Mouse (Mus musculus): ENCODE data around the gene Gbf1.
A peak's percentile ranks its signal among the peaks of the same experiment; 100 is the strongest.

Gene Gbf1

GRCm38 (mm10) chr19:46223118-46223517 is 70.8 kb downstream of the Gbf1 start:
- no peak for DNase-seq (ENCODE audit: low spot score in 2 of 2)

- no peak for DNase-seq (ENCODE audit: low spot score in 2 of 2)
These were observed 72.6 kb downstream of the Gbf1 start for GRCm38 (mm10) chr19:46224882-46225281.

- DNase-seq (ENCODE audit: low spot score in 2 of 2), result no peak
These were observed 73.2 kb downstream of the Gbf1 start for GRCm38 (mm10) chr19:46225506-46225905.

- no peak for DNase-seq (ENCODE audit: low spot score in 2 of 2)
These were observed 74.0 kb downstream of the Gbf1 start for GRCm38 (mm10) chr19:46226295-46226694.

- DNase-seq (ENCODE audit: low spot score in 2 of 2), result no peak
These were observed 75.0 kb downstream of the Gbf1 start for GRCm38 (mm10) chr19:46227300-46227699.

- no peak for DNase-seq (ENCODE audit: low spot score in 2 of 2)
These were observed 82.1 kb downstream of the Gbf1 start for GRCm38 (mm10) chr19:46234450-46234849.

GRCm38 (mm10) chr19:46236658-46237057 is 84.3 kb downstream of the Gbf1 start:
- no peak for DNase-seq (ENCODE audit: low spot score in 2 of 2)

- DNase-seq (ENCODE audit: low spot score in 2 of 2), result no peak
These were observed 87.9 kb downstream of the Gbf1 start for GRCm38 (mm10) chr19:46240246-46240645.

GRCm38 (mm10) chr19:46242416-46242815 is 90.1 kb downstream of the Gbf1 start:
- no peak for DNase-seq (ENCODE audit: low spot score in 2 of 2)

- DNase-seq (ENCODE audit: low spot score in 2 of 2), result no peak
These were observed 92.3 kb downstream of the Gbf1 start for GRCm38 (mm10) chr19:46244628-46245027.

GRCm38 (mm10) chr19:46248991-46249390 is 96.7 kb downstream of the Gbf1 start:
- no peak for DNase-seq (ENCODE audit: low spot score in 2 of 2)

GRCm38 (mm10) chr19:46254163-46254752 is 101.9 kb downstream of the Gbf1 start:
- peak in 1 of 2 experiments; percentile 27 for DNase-seq (ENCODE audit: low spot score in 2 of 2)

- DNase-seq (ENCODE audit: low spot score in 2 of 2), result no peak
These were observed 112.5 kb downstream of the Gbf1 start for GRCm38 (mm10) chr19:46264762-46265161.

GRCm38 (mm10) chr19:46275307-46275706 is 123.0 kb downstream of the Gbf1 start:
- DNase-seq (ENCODE audit: low spot score in 2 of 2), result no peak

- no peak for DNase-seq (ENCODE audit: low spot score in 2 of 2)
These were observed 130.0 kb downstream of the Gbf1 start for GRCm38 (mm10) chr19:46282081-46282849.

GRCm38 (mm10) chr19:46284686-46285085 is 132.4 kb downstream of the Gbf1 start:
- no peak for DNase-seq (ENCODE audit: low spot score in 2 of 2)

- no peak for DNase-seq (ENCODE audit: low spot score in 2 of 2)
These were observed 133.3 kb downstream of the Gbf1 start for GRCm38 (mm10) chr19:46285631-46286030.

GRCm38 (mm10) chr19:46286047-46286446 is 133.7 kb downstream of the Gbf1 start:
- no peak for DNase-seq (ENCODE audit: low spot score in 2 of 2)

GRCm38 (mm10) chr19:46286926-46287325 is 134.6 kb downstream of the Gbf1 start:
- no peak for DNase-seq (ENCODE audit: low spot score in 2 of 2)

- DNase-seq (ENCODE audit: low spot score in 2 of 2), result no peak
These were observed 135.3 kb downstream of the Gbf1 start for GRCm38 (mm10) chr19:46287566-46287965.

- no peak for DNase-seq (ENCODE audit: low spot score in 2 of 2)
These were observed 138.3 kb downstream of the Gbf1 start for GRCm38 (mm10) chr19:46290535-46291105.

GRCm38 (mm10) chr19:46296938-46297337 is 144.6 kb downstream of the Gbf1 start:
- DNase-seq (ENCODE audit: low spot score in 2 of 2), result no peak
